Mouse (Mus musculus) thymus, adult 2 months (tissue): Measurements from ENCODE around the gene Fuz. TPM values are rescaled to one million over a fixed set of nuclear protein-coding genes. Genes with fewer than 3 reads are reported as not detected.

Experiments
- DNase-seq: peaks from one replicate; pipeline ENCODE4 v3.0.0; 2021
- H3K27ac ChIP-seq: fragments of 200-500 bp; 2 replicates; pipeline ENCODE4 v1.5.1; 2012; ENCODE audit warnings: low read length, control low read depth; ENCODE audit not compliant: control insufficient read depth, insufficient read depth
- H3K27me3 ChIP-seq: fragments of 200-500 bp; 2 replicates; pipeline ENCODE4 v1.6.1; 2012; ENCODE audit warnings: mild to moderate bottlenecking, low read length, moderate library complexity, mixed read lengths; ENCODE audit not compliant: control insufficient read depth, insufficient read depth
- H3K36me3 ChIP-seq: fragments of 200-500 bp; 2 replicates; pipeline ENCODE4 v1.6.1; 2012; ENCODE audit warnings: mild to moderate bottlenecking, low read length, moderate library complexity; ENCODE audit not compliant: control insufficient read depth, insufficient read depth
- H3K4me1 ChIP-seq: fragments of 200-500 bp; replicated peaks from 2 replicates; pipeline ENCODE4 v1.6.1; 2012; ENCODE audit warnings: low read length; ENCODE audit not compliant: control insufficient read depth, insufficient read depth
- H3K4me3 ChIP-seq: fragments of 200-500 bp; 2 replicates; pipeline ENCODE4 v1.5.1; 2012; ENCODE audit warnings: mild to moderate bottlenecking, low read length, control low read depth, moderate library complexity; ENCODE audit not compliant: control insufficient read depth, insufficient read depth
- CTCF ChIP-seq: fragments of 200-500 bp; IDR thresholded peaks from 2 replicates; pipeline ENCODE4 v1.5.1; 2012; ENCODE audit warnings: mild to moderate bottlenecking, control low read depth, low read length, moderate library complexity, borderline replicate concordance; ENCODE audit not compliant: control insufficient read depth, poor library complexity, insufficient read depth; ENCODE audit errors: extremely low read depth
- POLR2A ChIP-seq: fragments of 200-500 bp; IDR thresholded peaks from 2 replicates; pipeline ENCODE4 v1.6.1; 2012; ENCODE audit warnings: mild to moderate bottlenecking, low read length, control low read depth, moderate library complexity; ENCODE audit not compliant: control insufficient read depth, poor library complexity, insufficient read depth; ENCODE audit errors: extremely low read depth
- WGBS: fragments of 180-500 bp; shearing (Covaris S2); methylation state at CpG from one replicate; pipeline ENCODE4 v1.1.7; 2018; 5-methylcytosine and 5-hydroxymethylcytosine counted together
- polyA plus RNA-seq: library from polyadenylated mRNA; depleted of rRNA; stranded (reverse); fragments of >200 nt; gene quantifications from 2 replicates; pipeline ENCODE4 v1.2.3, GENCODE M21; 2012

Gene Fuz
- polyA plus RNA-seq, 1 experiment = 73.3 TPM

GRCm38 (mm10) chr7:44864595-44865542, 31.0 kb upstream of the Fuz start:
- TF ChIP-seq POLR2A (no peak), CTCF (no peak)
- WGBS = 87% methylated on average over 24 of the region's 24 CpGs
- Histone ChIP-seq H3K36me3 (peaks cover 27% of the 10 kb centered on the region), H3K27ac (no peak overlapping the region), H3K4me1 (peaks cover 18% of the 10 kb centered on the region), H3K27me3 (no peaks in the 10 kb centered on the region), H3K4me3 (no peak overlapping the region)
- DNase-seq = no peak

GRCm38 (mm10) chr7:44866276-44867009, 29.4 kb upstream of the Fuz start:
- TF ChIP-seq CTCF (no peak), POLR2A (no peak)
- Histone ChIP-seq H3K27me3 (no peaks in the 10 kb centered on the region), H3K4me3 (no peak overlapping the region), H3K27ac (no peak overlapping the region), H3K4me1 (peaks cover 18% of the 10 kb centered on the region), H3K36me3 (peaks cover 27% of the 10 kb centered on the region)
- WGBS = 77% methylated on average over 15 of the region's 15 CpGs
- no peak for DNase-seq

GRCm38 (mm10) chr7:44867010-44867702, 28.7 kb upstream of the Fuz start:
- DNase-seq = no peak
- no peaks in the 10 kb centered on the region for H3K27me3 ChIP-seq
- TF ChIP-seq POLR2A (no peak), CTCF (no peak)
- H3K4me3 ChIP-seq = no peak overlapping the region
- H3K36me3 ChIP-seq = peaks cover 26% of the 10 kb centered on the region
- peaks cover 18% of the 10 kb centered on the region for H3K4me1 ChIP-seq
- 88% methylated on average over 19 of the region's 19 CpGs for WGBS
- H3K27ac ChIP-seq = no peak overlapping the region

- no peak overlapping the region for H3K27ac ChIP-seq
- H3K36me3 ChIP-seq = peaks cover 20% of the 10 kb centered on the region
- no peak overlapping the region for H3K4me3 ChIP-seq
- H3K27me3 ChIP-seq = no peaks in the 10 kb centered on the region
- H3K4me1 ChIP-seq = peaks cover 18% of the 10 kb centered on the region
- TF ChIP-seq POLR2A = no peak
- TF ChIP-seq CTCF = no peak
- no peak for DNase-seq
- whole genome bisulfite sequencing = 86% methylated on average over 9 of the region's 9 CpGs
Observed at GRCm38 (mm10) chr7:44867802-44868201, 28.1 kb upstream of the Fuz start.

GRCm38 (mm10) chr7:44868465-44868864, 27.4 kb upstream of the Fuz start:
- no peaks in the 10 kb centered on the region for H3K27me3 ChIP-seq
- no peak for DNase-seq
- H3K36me3 ChIP-seq = peaks cover 13% of the 10 kb centered on the region; the same call in 1 of the 2 replicates
- no peak overlapping the region for H3K27ac ChIP-seq
- H3K4me3 ChIP-seq = peak overlapping the region; percentile 84
- WGBS = 18% methylated on average over 16 of the region's 16 CpGs
- peaks cover 18% of the 10 kb centered on the region for H3K4me1 ChIP-seq
- TF ChIP-seq CTCF = no peak
- TF ChIP-seq POLR2A = no peak
